Mouse (Mus musculus) bone marrow, adult 2 months (tissue): Measurements from ENCODE around the gene Mybphl. TPM values are rescaled to one million over a fixed set of nuclear protein-coding genes. Genes with fewer than 3 reads are reported as not detected.

Experiments
- H3K27ac ChIP-seq: fragments of 200-500 bp; 2 replicates; pipeline ENCODE4 v1.5.1; 2012; ENCODE audit warnings: low read depth, mild to moderate bottlenecking, control low read depth, inconsistent platforms, low read length; ENCODE audit not compliant: control insufficient read depth, poor library complexity, insufficient read depth
- H3K4me1 ChIP-seq: fragments of 200-500 bp; 2 replicates; pipeline ENCODE4 v1.6.1; 2011; ENCODE audit warnings: low read length; ENCODE audit not compliant: control insufficient read depth, insufficient read depth
- H3K4me3 ChIP-seq: fragments of 200-500 bp; replicated peaks from 2 replicates; pipeline ENCODE3; 2011; ENCODE audit warnings: mild to moderate bottlenecking, low read depth, low read length, control low read depth; ENCODE audit not compliant: control insufficient read depth
- CTCF ChIP-seq: fragments of 200-500 bp; IDR thresholded peaks from 2 replicates; pipeline ENCODE4 v1.5.1; 2011; ENCODE audit warnings: low read length, control low read depth; ENCODE audit not compliant: control insufficient read depth, insufficient read depth
- POLR2A ChIP-seq: fragments of 200-500 bp; IDR thresholded peaks from 2 replicates; pipeline ENCODE4 v1.6.1; 2011; ENCODE audit warnings: low read depth, mild to moderate bottlenecking, control low read depth, low read length, borderline replicate concordance; ENCODE audit not compliant: control insufficient read depth
- WGBS: fragments of 180-500 bp; shearing (Covaris S2); methylation state at CpG from one replicate; pipeline ENCODE4 v1.1.7; 2018; 5-methylcytosine and 5-hydroxymethylcytosine counted together
- polyA plus RNA-seq: library from polyadenylated mRNA; stranded (reverse); fragments of >200 nt; gene quantifications from 2 replicates; pipeline ENCODE4 v1.2.4, GENCODE M21; 2011; ENCODE audit warnings: low replicate concordance; ENCODE audit not compliant: missing spikeins, insufficient read depth, insufficient read length

Mybphl gene
- polyA plus RNA-seq, 1 experiment = not detected

GRCm38 (mm10) chr3:108423844-108424801 is 59.4 kb downstream of the Mybphl start:
- WGBS = 39% methylated on average over 11 of the region's 11 CpGs
- TF ChIP-seq POLR2A (no peak), CTCF (no peak)
- H3K27ac ChIP-seq = no peak overlapping the region
- H3K4me3 ChIP-seq = no peak overlapping the region
- H3K4me1 ChIP-seq = no peaks in the 10 kb centered on the region

DNA sequence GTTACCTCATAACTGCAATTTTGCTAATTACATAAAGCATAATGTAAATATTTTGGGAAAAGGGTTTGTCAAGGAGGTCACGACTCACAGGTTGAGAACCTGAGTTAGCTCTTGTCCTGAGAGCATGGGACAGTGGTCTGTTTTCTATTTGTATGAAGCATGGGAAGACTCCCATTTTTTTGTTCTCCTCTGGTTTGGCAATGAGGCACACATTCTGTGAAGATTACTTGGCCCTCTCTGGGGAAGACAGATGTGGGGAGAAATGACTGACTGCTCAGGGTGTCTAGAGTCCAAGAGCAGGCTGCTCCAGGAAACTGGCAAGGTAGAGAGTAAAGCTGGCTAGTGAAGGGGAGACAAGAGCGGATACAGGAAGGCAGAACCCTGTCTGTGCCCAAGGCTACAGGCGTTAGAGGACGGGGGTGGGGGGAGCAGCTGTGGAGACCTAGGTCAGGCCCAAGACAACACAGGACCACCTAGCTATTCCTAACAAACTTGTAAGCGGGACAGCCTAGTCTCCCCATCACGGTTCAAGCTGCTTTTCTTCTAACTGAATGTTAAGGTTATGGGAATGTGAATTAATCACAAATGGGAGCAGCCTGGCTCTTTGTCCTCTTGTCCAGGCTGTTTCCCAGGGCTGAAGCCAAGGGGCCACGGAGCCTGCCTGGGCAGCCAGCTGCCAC is 60.4 kb downstream of the Mybphl start:
- no peak overlapping the region for H3K27ac ChIP-seq
- H3K4me3 ChIP-seq = no peak overlapping the region
- H3K4me1 ChIP-seq = no peaks in the 10 kb centered on the region
- TF ChIP-seq CTCF (no peak), POLR2A (no peak)
- WGBS = 92% methylated on average over 7 of the region's 7 CpGs

- Histone ChIP-seq H3K4me1 (no peaks in the 10 kb centered on the region), H3K4me3 (no peak overlapping the region), H3K27ac (no peak overlapping the region)
- WGBS = 86% methylated on average over 6 of the region's 6 CpGs
- TF ChIP-seq CTCF = no peak
- TF ChIP-seq POLR2A = no peak
These were observed 60.9 kb downstream of the Mybphl start for GRCm38 (mm10) chr3:108425624-108426018.

Other genes starting within 250 kb of the Mybphl start
- 11.7 and 27.5 TPM in 2 replicates for gene Gnai3, start 218.8 kb upstream of the Mybphl start, polyA plus RNA-seq
- not detected in 2 replicates for gene Gpr61, start 210.0 kb upstream of the Mybphl start, polyA plus RNA-seq
- 0.75 and 1.9 TPM in 2 replicates for gene Amigo1, start 178.6 kb upstream of the Mybphl start, polyA plus RNA-seq
- gene Cyb561d1, start 163.7 kb upstream of the Mybphl start, polyA plus RNA-seq = 3.8 and 12.1 TPM in 2 replicates
- 3.4 and 10.1 TPM in 2 replicates for gene Atxn7l2, start 154.0 kb upstream of the Mybphl start, polyA plus RNA-seq
- 0.37 TPM in 1 of 2 replicates, not detected in the other for gene Sypl2, start 138.3 kb upstream of the Mybphl start, polyA plus RNA-seq
- gene Psma5, start 108.0 kb upstream of the Mybphl start, polyA plus RNA-seq = 37.3 and 60.9 TPM in 2 replicates
- 8.2 and 15.6 TPM in 2 replicates for gene Sort1, start 80.8 kb upstream of the Mybphl start, polyA plus RNA-seq
- gene Psrc1, start 18.9 kb downstream of the Mybphl start, polyA plus RNA-seq = 15.9 and 43.2 TPM in 2 replicates
- 0.75 and 1.5 TPM in 2 replicates for gene Celsr2, start 50.6 kb downstream of the Mybphl start, polyA plus RNA-seq
- gene Sars, start 80.3 kb downstream of the Mybphl start, polyA plus RNA-seq = 43.5 and 69.1 TPM in 2 replicates
- gene 1700013F07Rik, start 169.2 kb downstream of the Mybphl start, polyA plus RNA-seq = not detected in 2 replicates
- not detected in 2 replicates for gene 5330417C22Rik, start 171.6 kb downstream of the Mybphl start, polyA plus RNA-seq
- 17.3 and 20.8 TPM in 2 replicates for gene Tmem167b, start 197.6 kb downstream of the Mybphl start, polyA plus RNA-seq
- 9.1 and 14.8 TPM in 2 replicates for gene Taf13, start 206.8 kb downstream of the Mybphl start, polyA plus RNA-seq
- gene Wdr47, start 226.4 kb downstream of the Mybphl start, polyA plus RNA-seq = 1.3 and 3.9 TPM in 2 replicates